Mouse (Mus musculus): ENCODE measurements around the gene Tmem233. TPM values are rescaled to one million over a fixed set of nuclear protein-coding genes. Genes with fewer than 3 reads are reported as not detected.

Gene Tmem233
- polyA plus RNA-seq, 1 experiment from 2014 or later, result not detected

DNA sequence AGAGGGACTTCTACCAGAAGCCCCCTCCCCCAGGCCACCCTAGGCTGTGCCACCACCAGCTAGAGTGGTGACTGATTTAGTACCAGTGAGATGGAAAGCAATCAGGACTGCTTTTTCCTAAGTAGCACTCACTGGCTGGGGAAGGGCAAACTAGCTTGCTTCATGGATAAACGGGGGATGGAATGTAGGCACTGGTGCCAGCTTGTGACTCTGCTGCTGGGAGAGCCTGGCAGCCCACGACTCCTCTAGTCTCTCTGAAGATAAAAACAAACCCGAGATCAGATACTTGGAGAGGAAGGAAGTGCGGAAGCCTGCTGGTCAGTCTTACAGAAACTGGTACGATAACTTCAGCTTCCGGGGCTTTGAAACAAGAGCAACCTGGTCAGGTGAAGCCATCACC lies 2.3 kb downstream of the Tmem233 start:
- no peak for ATAC-seq (ENCODE audit: low read depth)
- H3K4me2 ChIP-seq (ENCODE audit: low read depth, low read length), result no peak overlapping the region
- 11% methylated on average over 6 of the region's 6 CpGs for WGBS (ENCODE audit: insufficient replicate concordance)

DNA sequence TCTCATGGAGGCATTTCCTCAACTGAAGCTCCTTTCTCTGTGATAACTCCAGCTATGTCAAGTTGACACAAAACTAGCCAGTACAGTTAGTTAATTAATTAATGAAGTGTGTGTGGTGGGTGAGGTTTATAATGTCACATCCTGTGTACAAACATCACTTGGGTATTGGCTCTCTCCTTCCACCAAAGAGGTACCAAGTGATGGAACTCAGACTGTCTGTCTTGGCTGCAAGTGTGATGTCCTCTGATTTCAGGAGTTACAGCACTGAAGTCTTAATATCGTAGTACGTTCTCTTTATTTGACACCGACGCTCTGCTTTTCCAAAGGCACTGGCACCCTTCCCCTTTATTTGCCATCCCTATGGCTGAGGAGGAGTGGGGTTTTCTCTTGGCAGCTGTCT lies 13.4 kb downstream of the Tmem233 start:
- no peak overlapping the region for H3K9ac ChIP-seq (ENCODE audit: low read depth, low read length)
- H3K36me3 ChIP-seq (ENCODE audit: control insufficient read depth, insufficient read depth), result no peaks in the 10 kb centered on the region
- H3K9me3 ChIP-seq (replicated peaks; ENCODE audit: control insufficient read depth, low read length), result no peaks in the 10 kb centered on the region
- no peak overlapping the region for H3K27ac ChIP-seq (ENCODE audit: low read length)
- WGBS (ENCODE audit: insufficient replicate concordance), result 86% methylated on average over 4 of the region's 4 CpGs
- no peak overlapping the region for H3K4me2 ChIP-seq (ENCODE audit: low read depth, low read length)
- H3K27me3 ChIP-seq (ENCODE audit: control insufficient read depth, insufficient read depth, low read depth, low read length), result no peaks in the 10 kb centered on the region
- H3K4me3 ChIP-seq (ENCODE audit: low read depth, low read length), result no peak overlapping the region
- ATAC-seq (ENCODE audit: low read depth), result no peak
- no peaks in the 10 kb centered on the region for H3K4me1 ChIP-seq (ENCODE audit: control insufficient read depth, low read depth, low read length)

More for the DNA sequence above, 2.3 kb downstream of the Tmem233 start:
- Histone ChIP-seq H3K4me3 (ENCODE audit: low read depth, low read length) (no peak overlapping the region), H3K27ac (ENCODE audit: low read length) (no peak overlapping the region), H3K27me3 (ENCODE audit: control insufficient read depth, insufficient read depth, low read depth, low read length) (peaks cover 11% of the 10 kb centered on the region), H3K9me3 (replicated peaks; ENCODE audit: control insufficient read depth, low read length) (no peaks in the 10 kb centered on the region), H3K36me3 (ENCODE audit: control insufficient read depth, insufficient read depth) (no peaks in the 10 kb centered on the region), H3K9ac (ENCODE audit: low read depth, low read length) (no peak overlapping the region), H3K4me1 (ENCODE audit: control insufficient read depth, low read depth, low read length) (no peaks in the 10 kb centered on the region)

DNA sequence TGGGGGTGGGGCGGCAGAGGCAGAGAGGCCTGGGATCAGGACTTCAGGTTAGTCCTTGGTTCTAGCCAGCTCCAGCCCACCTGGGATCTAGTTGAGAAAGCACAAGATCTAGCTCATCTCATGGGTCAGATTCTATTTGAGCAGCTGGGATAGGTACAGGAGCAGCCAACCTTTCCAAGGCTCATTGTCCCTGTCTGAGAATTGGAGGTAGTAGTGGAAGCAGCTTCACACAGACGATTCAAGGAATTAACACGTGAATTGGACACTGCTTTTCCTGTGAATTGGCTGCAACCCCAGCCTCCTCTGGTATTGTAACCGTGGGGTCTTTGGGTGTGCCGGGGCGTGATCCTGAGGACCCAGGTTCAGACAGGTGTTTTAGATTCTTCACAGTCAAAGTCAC lies 30.2 kb downstream of the Tmem233 start:
- Histone ChIP-seq H3K27ac (ENCODE audit: low read length) (no peak overlapping the region), H3K36me3 (ENCODE audit: control insufficient read depth, insufficient read depth) (no peaks in the 10 kb centered on the region), H3K9ac (ENCODE audit: low read depth, low read length) (no peak overlapping the region), H3K4me1 (ENCODE audit: control insufficient read depth, low read depth, low read length) (no peaks in the 10 kb centered on the region), H3K9me3 (replicated peaks; ENCODE audit: control insufficient read depth, low read length) (no peaks in the 10 kb centered on the region), H3K27me3 (ENCODE audit: control insufficient read depth, insufficient read depth, low read depth, low read length) (no peaks in the 10 kb centered on the region), H3K4me2 (ENCODE audit: low read depth, low read length) (no peak overlapping the region), H3K4me3 (ENCODE audit: low read depth, low read length) (no peak overlapping the region)
- 42% methylated on average over 6 of the region's 6 CpGs for WGBS (ENCODE audit: insufficient replicate concordance)
- ATAC-seq (ENCODE audit: low read depth), result no peak

DNA sequence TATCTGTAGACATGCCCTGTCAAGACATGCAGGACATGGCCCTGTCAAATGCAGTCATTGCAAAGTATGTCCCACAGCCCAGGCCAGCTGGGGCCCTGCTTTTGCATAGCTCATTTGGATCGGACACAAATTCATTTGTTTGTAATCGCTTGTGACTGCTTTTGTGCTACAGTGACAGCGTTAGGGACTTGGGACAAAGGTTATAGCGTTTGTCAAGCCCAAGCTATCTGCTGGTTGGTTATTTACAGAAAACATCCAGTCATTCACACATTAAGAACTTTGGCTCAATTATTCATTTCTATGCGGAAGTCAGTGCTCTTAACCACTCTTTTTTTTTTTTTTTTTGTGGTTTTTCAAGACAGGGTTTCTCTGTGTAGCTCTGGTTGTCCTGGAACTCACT lies 30.9 kb downstream of the Tmem233 start:
- WGBS (ENCODE audit: insufficient replicate concordance), result 49% methylated on average over 5 of the region's 5 CpGs
- Histone ChIP-seq H3K9me3 (replicated peaks; ENCODE audit: control insufficient read depth, low read length) (no peaks in the 10 kb centered on the region), H3K36me3 (ENCODE audit: control insufficient read depth, insufficient read depth) (no peaks in the 10 kb centered on the region), H3K4me2 (ENCODE audit: low read depth, low read length) (no peak overlapping the region), H3K9ac (ENCODE audit: low read depth, low read length) (no peak overlapping the region), H3K27ac (ENCODE audit: low read length) (no peak overlapping the region), H3K27me3 (ENCODE audit: control insufficient read depth, insufficient read depth, low read depth, low read length) (no peaks in the 10 kb centered on the region), H3K4me1 (ENCODE audit: control insufficient read depth, low read depth, low read length) (no peaks in the 10 kb centered on the region), H3K4me3 (ENCODE audit: low read depth, low read length) (no peak overlapping the region)
- no peak for ATAC-seq (ENCODE audit: low read depth)

- Histone ChIP-seq H3K36me3 (ENCODE audit: control insufficient read depth, insufficient read depth) (no peaks in the 10 kb centered on the region), H3K4me1 (ENCODE audit: control insufficient read depth, low read depth, low read length) (no peaks in the 10 kb centered on the region), H3K27me3 (ENCODE audit: control insufficient read depth, insufficient read depth, low read depth, low read length) (no peaks in the 10 kb centered on the region), H3K4me3 (ENCODE audit: low read depth, low read length) (no peak overlapping the region), H3K4me2 (ENCODE audit: low read depth, low read length) (no peak overlapping the region), H3K9ac (ENCODE audit: low read depth, low read length) (no peak overlapping the region), H3K9me3 (replicated peaks; ENCODE audit: control insufficient read depth, low read length) (no peaks in the 10 kb centered on the region), H3K27ac (ENCODE audit: low read length) (no peak overlapping the region)
- ATAC-seq (ENCODE audit: low read depth), result no peak
- 58% methylated on average over 4 of the region's 4 CpGs for WGBS (ENCODE audit: insufficient replicate concordance)
Observed at GRCm38 (mm10) chr5:116049821-116050220, 33.2 kb downstream of the Tmem233 start.

DNA sequence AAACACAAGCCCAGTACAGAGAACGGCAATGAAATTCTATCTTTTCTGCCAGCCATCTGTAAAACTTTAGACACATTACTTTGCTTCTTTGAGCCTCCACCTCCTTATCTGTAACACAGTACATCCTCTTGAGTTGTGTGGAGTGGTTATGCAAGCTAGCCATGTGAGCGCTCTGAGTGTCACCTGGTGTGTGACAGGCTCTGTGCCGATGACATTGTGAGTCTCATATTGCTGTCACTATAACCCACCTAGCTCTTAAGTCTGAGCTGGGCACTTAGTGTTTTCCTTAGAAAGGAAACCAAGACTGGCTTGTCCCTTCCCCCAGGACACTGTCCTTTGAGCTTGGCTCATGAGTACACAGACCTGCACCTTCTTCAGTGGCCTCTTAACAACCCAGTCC lies 34.7 kb downstream of the Tmem233 start:
- 36% methylated on average over 3 of the region's 3 CpGs for WGBS (ENCODE audit: insufficient replicate concordance)
- Histone ChIP-seq H3K4me3 (ENCODE audit: low read depth, low read length) (no peak overlapping the region), H3K4me2 (ENCODE audit: low read depth, low read length) (no peak overlapping the region), H3K4me1 (ENCODE audit: control insufficient read depth, low read depth, low read length) (no peaks in the 10 kb centered on the region), H3K9me3 (replicated peaks; ENCODE audit: control insufficient read depth, low read length) (no peaks in the 10 kb centered on the region), H3K36me3 (ENCODE audit: control insufficient read depth, insufficient read depth) (no peaks in the 10 kb centered on the region), H3K27ac (ENCODE audit: low read length) (no peak overlapping the region), H3K27me3 (ENCODE audit: control insufficient read depth, insufficient read depth, low read depth, low read length) (no peaks in the 10 kb centered on the region), H3K9ac (ENCODE audit: low read depth, low read length) (no peak overlapping the region)
- no peak for ATAC-seq (ENCODE audit: low read depth)

GRCm38 (mm10) chr5:116046246-116046645 lies 36.8 kb downstream of the Tmem233 start:
- H3K4me2 ChIP-seq (ENCODE audit: low read depth, low read length), result no peak overlapping the region
- WGBS (ENCODE audit: insufficient replicate concordance), result 52% methylated on average over 4 of the region's 4 CpGs
- H3K9ac ChIP-seq (ENCODE audit: low read depth, low read length), result no peak overlapping the region
- no peaks in the 10 kb centered on the region for H3K9me3 ChIP-seq (replicated peaks; ENCODE audit: control insufficient read depth, low read length)
- H3K27me3 ChIP-seq (ENCODE audit: control insufficient read depth, insufficient read depth, low read depth, low read length), result no peaks in the 10 kb centered on the region
- H3K36me3 ChIP-seq (ENCODE audit: control insufficient read depth, insufficient read depth), result no peaks in the 10 kb centered on the region
- H3K4me1 ChIP-seq (ENCODE audit: control insufficient read depth, low read depth, low read length), result no peaks in the 10 kb centered on the region
- H3K4me3 ChIP-seq (ENCODE audit: low read depth, low read length), result no peak overlapping the region
- ATAC-seq (ENCODE audit: low read depth), result no peak
- no peak overlapping the region for H3K27ac ChIP-seq (ENCODE audit: low read length)

- H3K36me3 ChIP-seq (ENCODE audit: control insufficient read depth, insufficient read depth), result no peaks in the 10 kb centered on the region
- no peak overlapping the region for H3K27ac ChIP-seq (ENCODE audit: low read length)
- H3K9ac ChIP-seq (ENCODE audit: low read depth, low read length), result no peak overlapping the region
- H3K4me3 ChIP-seq (ENCODE audit: low read depth, low read length), result no peak overlapping the region
- H3K27me3 ChIP-seq (ENCODE audit: control insufficient read depth, insufficient read depth, low read depth, low read length), result no peaks in the 10 kb centered on the region
- ATAC-seq (ENCODE audit: low read depth), result no peak
- 66% methylated on average over 8 of the region's 8 CpGs for WGBS (ENCODE audit: insufficient replicate concordance)
- H3K9me3 ChIP-seq (replicated peaks; ENCODE audit: control insufficient read depth, low read length), result no peaks in the 10 kb centered on the region
- H3K4me1 ChIP-seq (ENCODE audit: control insufficient read depth, low read depth, low read length), result no peaks in the 10 kb centered on the region
- H3K4me2 ChIP-seq (ENCODE audit: low read depth, low read length), result no peak overlapping the region
Observed at GRCm38 (mm10) chr5:116045581-116045980, 37.5 kb downstream of the Tmem233 start.

GRCm38 (mm10) chr5:116042241-116042640 lies 40.8 kb downstream of the Tmem233 start:
- no peaks in the 10 kb centered on the region for H3K9me3 ChIP-seq (replicated peaks; ENCODE audit: control insufficient read depth, low read length)
- H3K4me3 ChIP-seq (ENCODE audit: low read depth, low read length), result no peak overlapping the region
- peaks cover 2% of the 10 kb centered on the region; the same call in 1 of the 2 replicates for H3K27me3 ChIP-seq (ENCODE audit: control insufficient read depth, insufficient read depth, low read depth, low read length)
- no peaks in the 10 kb centered on the region for H3K36me3 ChIP-seq (ENCODE audit: control insufficient read depth, insufficient read depth)
- no peak overlapping the region for H3K4me2 ChIP-seq (ENCODE audit: low read depth, low read length)
- ATAC-seq (ENCODE audit: low read depth), result no peak
- no peaks in the 10 kb centered on the region for H3K4me1 ChIP-seq (ENCODE audit: control insufficient read depth, low read depth, low read length)
- H3K27ac ChIP-seq (ENCODE audit: low read length), result no peak overlapping the region
- H3K9ac ChIP-seq (ENCODE audit: low read depth, low read length), result no peak overlapping the region
- WGBS (ENCODE audit: insufficient replicate concordance), result 52% methylated on average over 7 of the region's 7 CpGs

Measured in liver, embryonic 16.5 days (tissue).